In genomic region chr6:13677818-13678282, GRCm38 (mm10) we compare ENCODE assay signal across 8 mouse cellular contexts. TPM values are rescaled to one million over a fixed set of nuclear protein-coding genes. Genes with fewer than 3 reads are reported as not detected.
DNase-seq lines count a peak whose midpoint lies in the region; ATAC-seq lines count a peak whose summit lies in the region.

Gene Bmt2, minus strand, starts transcription at chr6:13677966.

- H3K27ac ChIP-seq in hindbrain, embryonic 12.5 days, result peak within 1 kb of the TSS; percentile 96

- peak within 1 kb of the TSS; percentile 96 for H3K9ac ChIP-seq in hindbrain, embryonic 12.5 days

- no peaks in the 10 kb centered on the region for H3K36me3 ChIP-seq in hindbrain, embryonic 12.5 days

- peak within 1 kb of the TSS; percentile 82 for H3K4me2 ChIP-seq in hindbrain, embryonic 12.5 days (replicated peaks)

- H3K9me3 ChIP-seq in hindbrain, embryonic 12.5 days (replicated peaks), result no peaks in the 10 kb centered on the region

- peak; percentile 100 for DNase-seq in NIH3T3 (ENCODE audit: low read depth)
- DNase-seq in cerebellum, postnatal 10 days, result peak; percentile 100
- peak; percentile 96 to 99 for DNase-seq in frontal cortex, postnatal 10 days (ENCODE audit: low spot score in 2 of 2)
- peak; percentile 99 for DNase-seq in layer of hippocampus, postnatal 14 days (ENCODE audit: low spot score in 2 of 2)
- DNase-seq in lung, postnatal 14 days, result peak; percentile 100
- peak; percentile 95 for DNase-seq in retina, adult 2 months (ENCODE audit: low read depth, low spot score)
- DNase-seq in thymus, postnatal 36 days, result peak; percentile 98 to 99

- WGBS in hindbrain, embryonic 12.5 days, result 0% methylated on average over 36 of the region's 37 CpGs

- H3K4me1 ChIP-seq in hindbrain, embryonic 12.5 days, result peaks cover 5% of the 10 kb centered on the region; the same call in 1 of the 2 replicates

- peak within 1 kb of the TSS; percentile 90 for H3K4me3 ChIP-seq in hindbrain, embryonic 12.5 days

- no peaks in the 10 kb centered on the region for H3K27me3 ChIP-seq in hindbrain, embryonic 12.5 days

- ATAC-seq in hindbrain, embryonic 12.5 days (ENCODE audit: low FRiP score), result peak; percentile 99

RNA-seq across cellular contexts. Expression of gene Bmt2, which starts in this region (rescaled TPM):
- 23.8 and 25.7 TPM in 2 replicates for polyA plus RNA-seq in hindbrain, embryonic 12.5 days (2016; fragmentation: Nextera tagmentation; extraction: Ambion mirVana)
- 10 to 100 TPM; 22.4 to 22.8 TPM for total RNA-seq in layer of hippocampus, postnatal 14 days (2021)

Comparison
In these comparisons a context has a peak if more than half of its experiments do, and no peak if none do; other contexts are left out.
1. Peak in every context shown above with its lines: DNase-seq, ATAC-seq, H3K4me3 ChIP-seq and H3K27ac ChIP-seq.